Mouse (Mus musculus) forebrain, postnatal 0 days (tissue): ENCODE measurements around the gene Synm. TPM values are rescaled to one million over a fixed set of nuclear protein-coding genes. Genes with fewer than 3 reads are reported as not detected.
A peak's percentile ranks its signal among the peaks of the same experiment; 100 is the strongest.

ENCODE experiments used
- ATAC-seq: fragments of 200-750 bp; cut with Nextera tagmentation; 2 replicates; pipeline ENCODE4 v1.8.0; 2017; ENCODE audit warnings: mild to moderate bottlenecking, moderate library complexity
- DNase-seq: peaks from one replicate; pipeline ENCODE4 v3.0.0-alpha.2; 2015
- H3K27ac ChIP-seq: fragments of 300-500 bp; sonication (generic); 2 replicates; pipeline ENCODE4 v1.5.1; 2014; ENCODE audit warnings: low read depth, mild to moderate bottlenecking, antibody characterized with exemption, low read length, moderate library complexity, mixed read lengths
- H3K27me3 ChIP-seq: fragments of 300-500 bp; sonication (generic); 2 replicates; pipeline ENCODE4 v1.6.1; 2014; ENCODE audit warnings: mild to moderate bottlenecking, low read length, mixed read lengths; ENCODE audit not compliant: insufficient read depth
- H3K36me3 ChIP-seq: fragments of 300-500 bp; sonication (generic); 2 replicates; pipeline ENCODE4 v1.6.1; 2014; ENCODE audit warnings: mild to moderate bottlenecking, moderate library complexity; ENCODE audit not compliant: insufficient read depth
- H3K4me1 ChIP-seq: fragments of 300-500 bp; sonication (generic); 2 replicates; pipeline ENCODE4 v1.6.1; 2014; ENCODE audit warnings: antibody characterized with exemption; ENCODE audit not compliant: insufficient read depth
- H3K4me2 ChIP-seq: fragments of 300-500 bp; sonication (generic); 2 replicates; pipeline ENCODE4 v1.6.1; 2014; ENCODE audit warnings: low read depth, mild to moderate bottlenecking, moderate library complexity
- H3K4me3 ChIP-seq: fragments of 300-500 bp; sonication (generic); 2 replicates; pipeline ENCODE4 v1.5.1; 2014; ENCODE audit warnings: low read depth, low read length, mixed read lengths
- H3K9ac ChIP-seq: fragments of 300-500 bp; sonication (generic); 2 replicates; pipeline ENCODE4 v1.6.1; 2014; ENCODE audit warnings: mild to moderate bottlenecking
- H3K9me3 ChIP-seq: fragments of 300-500 bp; sonication (generic); 2 replicates; pipeline ENCODE4 v1.6.1; 2016; ENCODE audit warnings: low read length
- CTCF ChIP-seq: sonication (generic); IDR thresholded peaks from 2 replicates; pipeline ENCODE4 v1.5.1; 2016; ENCODE audit warnings: antibody characterized with exemption, control low read depth, low read depth
- WGBS: fragments of 180-500 bp; shearing (Covaris S2); extraction: QIAGEN DNeasy Blood & Tissue Kit; methylation state at CpG from one replicate; pipeline ENCODE4 v1.1.7; 2014; 5-methylcytosine and 5-hydroxymethylcytosine counted together
- polyA plus RNA-seq: library from polyadenylated mRNA; unstranded; fragments of >200 nt; fragmentation: Nextera tagmentation; extraction: Ambion mirVana; gene quantifications from 2 replicates; pipeline ENCODE4 v1.2.1, GENCODE M21; 2015
- total RNA-seq: library from RNA; depleted of rRNA; stranded (reverse); fragments of >200 nt; gene quantifications from 2 replicates; pipeline ENCODE4 v1.2.3, GENCODE M21; 2014; rRNA removed

The Synm gene
- total RNA-seq, result 10.7 and 10.9 TPM in 2 replicates
- 3.8 and 7.0 TPM in 2 replicates for polyA plus RNA-seq

DNA sequence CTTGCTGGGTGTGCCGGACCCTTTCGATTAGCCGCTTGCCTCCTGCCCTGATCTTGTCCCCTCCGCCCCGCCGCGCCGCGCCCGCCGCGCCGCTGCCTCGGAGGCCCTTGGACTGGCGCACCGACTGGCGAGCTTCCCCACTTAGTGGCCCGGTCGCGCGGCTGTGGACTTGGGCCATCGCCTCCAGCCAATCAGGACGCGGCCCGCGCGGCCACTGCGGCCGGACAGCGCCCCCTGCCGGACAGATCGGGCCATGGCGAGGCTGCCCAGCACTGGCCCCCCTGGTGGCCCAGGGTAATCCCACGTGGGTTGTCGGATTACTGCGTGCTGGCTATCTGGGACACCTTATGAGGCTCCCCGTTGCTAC, at the start of gene Synm:
TSS of gene Synm (minus strand) at position 114 of the 367 bp plus-strand sequence.
- Histone ChIP-seq H3K27ac (peak within 1 kb of the TSS; percentile 70), H3K27me3 (no peaks in the 10 kb centered on the region), H3K4me1 (no peaks in the 10 kb centered on the region), H3K4me3 (peak within 1 kb of the TSS; percentile 61), H3K4me2 (peak within 1 kb of the TSS; percentile 89), H3K36me3 (no peaks in the 10 kb centered on the region), H3K9me3 (no peaks in the 10 kb centered on the region), H3K9ac (peak within 1 kb of the TSS; percentile 66)
- peak; percentile 99 for TF ChIP-seq CTCF
- DNase-seq, result peak; percentile 89
- WGBS, result 3% methylated on average over 25 of the region's 37 CpGs
- ATAC-seq, result peak; percentile 87

DNA sequence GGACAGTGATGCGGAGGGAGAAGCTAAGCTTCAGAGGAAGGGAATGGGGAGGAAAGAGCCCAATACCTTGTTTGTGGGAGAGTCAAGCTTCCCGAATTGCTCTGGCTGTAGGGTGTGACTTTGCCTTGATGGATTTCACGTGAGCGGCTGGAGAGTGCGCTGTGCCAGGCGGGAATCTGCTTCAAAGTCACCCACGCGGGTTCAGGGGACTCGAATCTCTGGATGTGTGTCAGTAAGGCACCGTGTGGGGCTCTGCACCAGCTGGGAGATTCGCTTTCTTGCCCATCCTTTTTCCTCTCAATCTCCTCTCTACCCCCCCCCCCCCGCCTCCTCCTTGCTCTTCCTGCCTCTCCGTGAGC, 44.3 kb upstream of the Synm start:
- Histone ChIP-seq H3K4me1 (0 out of 2 replicates have a peak, but pooled peaks cover 9% of the 10 kb centered on the region), H3K4me3 (peak overlapping the region; percentile 38), H3K9me3 (no peaks in the 10 kb centered on the region), H3K36me3 (no peaks in the 10 kb centered on the region), H3K4me2 (peak overlapping the region; percentile 71), H3K27ac (no peak overlapping the region), H3K9ac (peak overlapping the region; percentile 43; the same call in 1 of the 2 replicates), H3K27me3 (no peaks in the 10 kb centered on the region)
- no peak for TF ChIP-seq CTCF
- no peak for DNase-seq
- WGBS, result 12% methylated on average over 12 of the region's 13 CpGs
- ATAC-seq, result peak; percentile 64

DNA sequence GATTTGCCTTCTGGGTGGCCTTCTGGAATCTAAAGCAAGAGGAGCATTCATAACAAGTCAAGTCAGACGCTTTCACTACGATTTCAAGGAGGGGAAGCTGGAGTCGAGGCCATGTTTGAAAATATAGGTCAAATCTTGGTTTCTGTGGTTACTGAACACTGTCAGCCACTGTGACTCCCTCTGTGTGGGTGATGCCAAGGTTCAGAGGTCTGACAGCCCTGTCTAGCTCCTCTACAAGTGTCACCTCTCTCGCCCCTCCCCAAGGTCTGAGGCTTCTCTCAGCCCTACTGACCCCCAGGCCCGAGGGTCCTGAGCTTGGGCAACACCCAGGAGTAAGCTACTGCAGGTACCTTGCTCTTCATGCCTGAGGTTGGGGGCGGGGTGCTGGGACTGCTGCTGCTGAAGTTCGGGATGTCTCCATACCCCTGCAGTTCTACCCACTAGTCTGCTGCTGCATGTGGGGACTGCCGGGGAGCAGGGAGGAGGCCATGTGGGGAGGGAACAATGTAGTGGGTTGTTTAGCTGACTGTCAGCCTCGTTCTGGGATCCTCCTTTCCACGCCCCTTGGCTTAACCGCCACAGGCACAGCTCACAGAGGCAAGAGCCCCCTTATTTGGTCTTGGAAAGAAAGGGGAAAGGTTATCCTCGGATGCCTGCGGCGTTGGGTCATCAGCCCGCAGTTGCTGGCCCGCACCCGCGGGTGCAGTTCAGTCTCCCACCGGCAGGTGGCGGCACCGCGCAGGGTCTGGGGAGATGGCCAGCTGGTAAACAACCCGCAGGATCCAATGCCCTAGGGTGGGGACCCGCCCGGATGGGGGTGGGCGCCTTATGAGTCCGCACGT, 43.7 kb upstream of the Synm start:
- no peaks in the 10 kb centered on the region for H3K36me3 ChIP-seq
- H3K4me2 ChIP-seq, result peak overlapping the region; percentile 71
- no peaks in the 10 kb centered on the region for H3K9me3 ChIP-seq
- 0 out of 2 replicates have a peak, but pooled peaks cover 9% of the 10 kb centered on the region for H3K4me1 ChIP-seq
- no peaks in the 10 kb centered on the region for H3K27me3 ChIP-seq
- peak; percentile 99 for TF ChIP-seq CTCF
- DNase-seq (peak; percentile 88), ATAC-seq (peak; percentile 84)
- no peak overlapping the region for H3K27ac ChIP-seq
- H3K9ac ChIP-seq, result peak overlapping the region; percentile 43
- peak overlapping the region; percentile 38 for H3K4me3 ChIP-seq
- 16% methylated on average over 28 of the region's 28 CpGs for WGBS

DNA sequence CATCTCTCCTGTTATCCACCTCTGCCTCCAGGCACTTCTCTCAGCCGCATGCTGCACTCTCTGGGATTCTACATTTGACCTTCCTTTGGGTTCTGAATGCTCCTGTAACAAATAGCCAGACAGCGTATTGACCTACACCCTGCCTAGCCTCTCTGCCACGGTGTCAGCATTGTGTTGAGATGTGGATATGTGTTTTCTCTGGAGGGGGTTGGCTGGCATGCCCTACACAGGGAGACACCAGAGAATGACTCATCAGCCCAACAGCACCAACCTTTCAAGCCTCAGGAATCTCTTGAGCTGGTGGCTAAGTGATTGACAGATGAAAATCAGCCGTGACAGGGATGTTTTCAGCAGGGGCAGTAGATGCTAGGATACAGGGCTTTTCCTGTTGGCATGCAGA, 41.5 kb upstream of the Synm start:
- WGBS, result 71% methylated on average over 4 of the region's 4 CpGs
- H3K9ac ChIP-seq, result no peak overlapping the region
- no peak for ATAC-seq
- no peaks in the 10 kb centered on the region for H3K36me3 ChIP-seq
- no peak overlapping the region for H3K4me3 ChIP-seq
- H3K27ac ChIP-seq, result no peak overlapping the region
- DNase-seq, result no peak
- no peaks in the 10 kb centered on the region for H3K27me3 ChIP-seq
- H3K4me1 ChIP-seq, result 0 out of 2 replicates have a peak, but pooled peaks cover 9% of the 10 kb centered on the region
- no peak overlapping the region for H3K4me2 ChIP-seq
- H3K9me3 ChIP-seq, result no peaks in the 10 kb centered on the region
- TF ChIP-seq CTCF, result no peak

DNA sequence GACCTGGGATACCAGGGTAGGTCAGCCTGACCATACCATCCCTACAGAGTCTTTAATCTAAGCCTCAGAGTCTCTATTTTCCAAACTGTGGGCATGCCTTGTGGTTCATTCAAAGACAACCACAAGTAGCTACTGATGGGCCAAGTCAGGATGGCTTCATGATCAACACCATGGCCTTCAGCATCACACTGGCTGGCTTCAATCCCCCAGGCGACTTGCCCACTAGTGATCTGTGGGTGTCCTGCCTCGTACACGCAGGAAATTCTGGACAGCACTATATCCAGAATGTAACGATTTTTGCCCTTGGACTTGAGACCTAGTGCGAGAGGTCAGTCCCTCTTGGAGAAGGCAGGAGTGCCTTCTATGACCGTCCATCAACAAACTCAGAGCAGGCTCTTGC, 41.0 kb upstream of the Synm start:
- Histone ChIP-seq H3K4me2 (no peak overlapping the region), H3K4me3 (no peak overlapping the region), H3K9me3 (no peaks in the 10 kb centered on the region), H3K4me1 (0 out of 2 replicates have a peak, but pooled peaks cover 9% of the 10 kb centered on the region), H3K27me3 (no peaks in the 10 kb centered on the region), H3K9ac (no peak overlapping the region), H3K27ac (no peak overlapping the region), H3K36me3 (no peaks in the 10 kb centered on the region)
- DNase-seq (no peak), ATAC-seq (no peak)
- WGBS, result 92% methylated on average over 6 of the region's 6 CpGs
- TF ChIP-seq CTCF, result no peak

DNA sequence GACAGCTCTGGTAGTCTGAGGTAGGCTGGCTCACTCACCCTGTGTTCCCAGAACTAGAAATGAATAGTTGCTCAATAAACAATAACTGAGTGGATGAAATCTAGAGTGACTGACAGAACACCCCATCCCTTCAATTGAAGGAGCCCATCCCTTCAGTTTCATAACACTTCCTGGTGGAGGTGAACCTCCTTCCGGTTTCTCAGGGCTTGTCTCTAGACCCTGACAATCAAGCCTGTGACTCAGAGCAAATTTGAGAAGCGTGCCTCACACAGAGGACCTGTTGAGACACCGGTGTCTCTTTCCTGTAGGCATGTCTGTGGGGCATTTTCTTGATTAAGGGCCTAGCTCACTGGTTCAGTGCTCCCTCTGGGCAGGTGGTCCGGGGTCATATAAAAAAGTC, 38.9 kb upstream of the Synm start:
- Histone ChIP-seq H3K4me1 (0 out of 2 replicates have a peak, but pooled peaks cover 6% of the 10 kb centered on the region), H3K9me3 (no peaks in the 10 kb centered on the region), H3K4me3 (no peak overlapping the region), H3K27ac (no peak overlapping the region), H3K4me2 (no peak overlapping the region), H3K36me3 (no peaks in the 10 kb centered on the region), H3K27me3 (no peaks in the 10 kb centered on the region), H3K9ac (no peak overlapping the region)
- ATAC-seq (no peak), DNase-seq (no peak)
- no peak for TF ChIP-seq CTCF
- WGBS, result 90% methylated on average over 4 of the region's 4 CpGs

DNA sequence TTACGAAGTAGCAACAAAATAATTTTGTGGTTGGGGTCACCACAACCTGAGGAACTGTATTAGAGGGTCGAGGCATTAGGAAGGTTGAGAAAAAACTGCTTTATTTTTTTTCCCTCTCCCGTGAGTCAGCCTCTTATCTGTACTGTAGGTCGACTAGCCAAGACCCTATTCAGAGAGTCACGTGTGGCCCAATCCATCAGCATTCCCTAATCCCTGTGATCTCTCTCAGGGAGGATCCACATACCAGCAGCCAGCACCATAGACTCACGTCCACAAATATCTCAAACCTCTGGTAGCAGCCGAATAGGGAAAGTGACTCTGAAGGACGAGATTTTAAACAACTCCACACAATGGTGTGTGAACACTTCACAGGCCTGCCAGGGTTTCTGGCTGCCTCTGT, 37.5 kb upstream of the Synm start:
- no peak overlapping the region for H3K4me2 ChIP-seq
- TF ChIP-seq CTCF, result no peak
- DNase-seq, result no peak
- H3K36me3 ChIP-seq, result no peaks in the 10 kb centered on the region
- no peak overlapping the region for H3K27ac ChIP-seq
- no peaks in the 10 kb centered on the region for H3K9me3 ChIP-seq
- ATAC-seq, result no peak
- no peak overlapping the region for H3K4me3 ChIP-seq
- WGBS, result 39% methylated on average over 8 of the region's 8 CpGs
- H3K27me3 ChIP-seq, result no peaks in the 10 kb centered on the region
- H3K9ac ChIP-seq, result no peak overlapping the region
- H3K4me1 ChIP-seq, result no peaks in the 10 kb centered on the region
